Mouse (Mus musculus) E14TG2a.4 (cell line): ENCODE results near the gene Ppp1r37.
A peak's percentile ranks its signal among the peaks of the same experiment; 100 is the strongest.

Experiments
- CTCF ChIP-seq: conservative IDR thresholded peaks from 2 replicates; pipeline ENCODE4 v1.5.1; 2014; ENCODE audit warnings: low read length
- POU5F1 ChIP-seq: IDR thresholded peaks from 2 replicates; pipeline ENCODE4 v1.6.1; 2014; ENCODE audit warnings: low read length, borderline replicate concordance

DNA sequence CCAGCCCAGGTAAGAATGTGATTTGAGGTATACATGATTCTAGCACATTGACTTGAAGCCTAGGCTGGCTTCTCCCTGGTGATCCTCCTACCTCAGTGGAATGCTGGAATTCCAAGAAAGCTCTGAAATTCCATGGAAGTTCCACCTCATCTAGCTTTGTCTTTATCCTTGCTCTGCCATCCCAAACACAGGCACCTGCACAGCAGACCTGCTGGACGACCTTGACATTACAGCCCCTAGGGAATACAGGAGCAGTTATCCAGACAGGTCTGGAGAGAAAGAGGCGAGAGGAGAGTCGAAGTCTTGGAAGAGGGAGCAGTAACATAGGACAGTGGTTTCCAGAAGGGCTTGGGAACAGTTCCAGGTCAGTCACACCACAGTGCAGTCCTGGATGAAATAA, 6.8 kb upstream of the Ppp1r37 start:
- TF ChIP-seq CTCF (peak; percentile 39), POU5F1 (no peak)
